In the genomic region with DNA sequence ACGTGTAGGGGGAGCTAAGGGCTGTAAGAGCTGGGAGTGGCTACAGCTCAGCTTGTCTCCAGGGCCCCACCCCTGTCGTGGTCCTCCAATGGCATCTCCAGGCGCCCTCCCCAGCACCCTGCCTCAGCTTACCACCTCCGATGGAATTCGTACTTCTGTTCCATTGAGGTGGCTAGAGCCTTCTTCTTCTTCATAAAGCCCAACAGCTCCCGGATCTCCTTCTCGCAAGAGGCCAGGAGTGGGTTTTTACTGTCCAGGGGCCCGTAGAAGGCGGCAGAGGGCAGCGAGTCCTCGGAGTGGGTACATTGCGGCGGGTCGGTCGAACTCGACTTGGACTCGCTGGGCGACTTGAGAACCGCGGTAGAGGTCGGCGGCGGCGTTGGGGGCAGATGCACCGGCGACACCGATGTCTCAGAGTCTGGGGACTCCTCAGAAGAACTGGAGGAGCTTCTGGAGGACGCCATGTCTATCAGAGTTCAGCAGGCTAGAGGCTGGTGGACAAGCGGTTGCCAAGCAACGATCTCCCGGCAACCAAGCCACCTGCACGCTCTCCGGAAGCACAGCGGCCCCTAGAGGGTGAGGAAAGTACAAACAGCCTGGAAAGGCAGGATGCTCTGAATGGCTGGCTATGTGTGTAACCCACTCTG, we compare ENCODE assay signal across 7 mouse cellular contexts. TPM values are rescaled to one million over a fixed set of nuclear protein-coding genes. Genes with fewer than 3 reads are reported as not detected.
A peak's percentile ranks its signal among the peaks of the same experiment; 100 is the strongest.
DNase-seq lines count a peak whose midpoint lies in the region; ATAC-seq and TF ChIP-seq lines count a peak whose summit lies in the region.

A gene (minus strand): TSS at position 486 of the 647 bp plus-strand sequence.

- 3% methylated on average over 34 of the region's 34 CpGs for WGBS in embryonic facial prominence, embryonic 12.5 days
- WGBS in limb, embryonic 10.5 days = 2% methylated on average over 34 of the region's 34 CpGs
- WGBS in midbrain, embryonic 12.5 days = under 1% methylated on average over 34 of the region's 34 CpGs
- 5% methylated on average over 34 of the region's 34 CpGs for WGBS in small intestine, adult 2 months

- H3K4me2 ChIP-seq in embryonic facial prominence, embryonic 12.5 days (replicated peaks) = peak within 1 kb of the TSS; percentile 71
- peak within 1 kb of the TSS; percentile 60 for H3K4me2 ChIP-seq in midbrain, embryonic 12.5 days (replicated peaks)

- H3K27ac ChIP-seq in embryonic facial prominence, embryonic 12.5 days = no peak within 1 kb of the TSS
- no peak within 1 kb of the TSS for H3K27ac ChIP-seq in limb, embryonic 10.5 days
- no peak within 1 kb of the TSS for H3K27ac ChIP-seq in midbrain, embryonic 12.5 days (replicated peaks)
- no peak within 1 kb of the TSS for H3K27ac ChIP-seq in small intestine, adult 2 months (ENCODE audit: insufficient read depth, low read depth, low read length)

- peak; percentile 67 for ATAC-seq in embryonic facial prominence, embryonic 12.5 days (ENCODE audit: insufficient number of reproducible peaks, insufficient read depth, low FRiP score, low TSS enrichment)
- peak; percentile 90 for ATAC-seq in midbrain, embryonic 12.5 days (ENCODE audit: low FRiP score, low read depth)

- H3K36me3 ChIP-seq in embryonic facial prominence, embryonic 12.5 days = no peaks in the 10 kb centered on the region
- no peaks in the 10 kb centered on the region for H3K36me3 ChIP-seq in limb, embryonic 10.5 days
- no peaks in the 10 kb centered on the region for H3K36me3 ChIP-seq in midbrain, embryonic 12.5 days
- H3K36me3 ChIP-seq in small intestine, adult 2 months (ENCODE audit: control insufficient read depth, insufficient read depth, low read length) = no peaks in the 10 kb centered on the region

- H3K9me3 ChIP-seq in embryonic facial prominence, embryonic 12.5 days = no peaks in the 10 kb centered on the region
- H3K9me3 ChIP-seq in limb, embryonic 10.5 days (replicated peaks) = no peaks in the 10 kb centered on the region
- H3K9me3 ChIP-seq in midbrain, embryonic 12.5 days = no peaks in the 10 kb centered on the region

- peak within 1 kb of the TSS; percentile 35; the same call in 1 of the 2 replicates for H3K9ac ChIP-seq in embryonic facial prominence, embryonic 12.5 days
- peak within 1 kb of the TSS; percentile 56 for H3K9ac ChIP-seq in midbrain, embryonic 12.5 days (replicated peaks)

- TF ChIP-seq CTCF in small intestine, adult 2 months (IDR thresholded peaks at IDR 0.05; ENCODE audit: extremely low read depth, insufficient read length, insufficient replicate concordance, low read depth, low read length) = peak; percentile 73

- H3K27me3 ChIP-seq in embryonic facial prominence, embryonic 12.5 days = no peaks in the 10 kb centered on the region
- H3K27me3 ChIP-seq in limb, embryonic 10.5 days (ENCODE audit: low read depth, poor library complexity, severe bottlenecking) = no peaks in the 10 kb centered on the region
- no peaks in the 10 kb centered on the region for H3K27me3 ChIP-seq in midbrain, embryonic 12.5 days
- no peaks in the 10 kb centered on the region for H3K27me3 ChIP-seq in small intestine, adult 2 months (ENCODE audit: control insufficient read depth, insufficient read depth, low read length)

- H3K4me1 ChIP-seq in embryonic facial prominence, embryonic 12.5 days = peaks cover 4% of the 10 kb centered on the region; the same call in 1 of the 2 replicates
- H3K4me1 ChIP-seq in limb, embryonic 10.5 days = peaks cover 21% of the 10 kb centered on the region
- peaks cover 26% of the 10 kb centered on the region for H3K4me1 ChIP-seq in midbrain, embryonic 12.5 days
- H3K4me1 ChIP-seq in small intestine, adult 2 months (ENCODE audit: control insufficient read depth, insufficient read depth, insufficient read length, low read length) = peaks cover 6% of the 10 kb centered on the region; the same call in 1 of the 2 replicates

- no peak for TF ChIP-seq POLR2A in small intestine, adult 2 months (IDR thresholded peaks at IDR 0.05; ENCODE audit: low read depth, low read length)

- peak; percentile 91 to 94 for DNase-seq in adrenal gland, postnatal 36 days
- peak; percentile 89 to 91 for DNase-seq in heart, adult 18-20 months
- peak; percentile 86 for DNase-seq in kidney, adult 18-20 months
- peak; percentile 95 for DNase-seq in limb, embryonic 10.5 days (ENCODE audit: low spot score)

- H3K4me3 ChIP-seq in embryonic facial prominence, embryonic 12.5 days = peak within 1 kb of the TSS; percentile 52
- peak within 1 kb of the TSS; percentile 61 for H3K4me3 ChIP-seq in limb, embryonic 10.5 days
- H3K4me3 ChIP-seq in midbrain, embryonic 12.5 days = peak within 1 kb of the TSS; percentile 59
- peak within 1 kb of the TSS; percentile 59 for H3K4me3 ChIP-seq in small intestine, adult 2 months (ENCODE audit: low read depth, low read length)

RNA-seq across cellular contexts. Expression of the gene that starts here (rescaled TPM):
- 1 to 10 TPM; 5.5 TPM for total RNA-seq in adrenal gland, postnatal 36 days (2021)
- polyA plus RNA-seq in embryonic facial prominence, embryonic 12.5 days (2016; fragmentation: Nextera tagmentation; extraction: Ambion mirVana) = 0.28 and 0.41 TPM in 2 replicates
- 1 to 10 TPM in 1 of 2 experiments, under 1 TPM in 1; 0.57 to 1.5 TPM for total RNA-seq in heart, adult 18-20 months (2021)
- polyA plus RNA-seq in limb, embryonic 10.5 days (2016; fragmentation: Nextera tagmentation; extraction: Ambion mirVana) = 0.08 and 0.15 TPM in 2 replicates
- polyA plus RNA-seq in midbrain, embryonic 12.5 days (2016; fragmentation: Nextera tagmentation; extraction: Ambion mirVana) = 1.3 and 1.6 TPM in 2 replicates
- 0.13 TPM in 1 of 2 replicates, not detected in the other for polyA plus RNA-seq in small intestine, adult 2 months (2012; rRNA removed)

Comparison
In these comparisons a context has a peak if more than half of its experiments do, and no peak if none do; other contexts are left out.
1. Peak in ATAC-seq, H3K4me3 ChIP-seq, H3K9ac ChIP-seq and H3K4me2 ChIP-seq in embryonic facial prominence, embryonic 12.5 days; RNA of the gene not detected or under 1 TPM.
2. Peak in DNase-seq and H3K4me3 ChIP-seq in limb, embryonic 10.5 days; RNA of the gene not detected or under 1 TPM.